Mouse (Mus musculus) limb, embryonic 11.5 days (tissue): ENCODE results near the gene Cog6. TPM values are rescaled to one million over a fixed set of nuclear protein-coding genes. Genes with fewer than 3 reads are reported as not detected.
"Not testable (repeated sequence)": the region's sequence is repeated elsewhere in the genome, so short reads cannot be mapped to it uniquely, and the experiment has no call there.

ENCODE experiments used
- ATAC-seq: fragments of 200-750 bp; cut with Nextera tagmentation; 2 replicates; pipeline ENCODE4 v1.8.0; 2017; ENCODE audit warnings: low read depth; ENCODE audit not compliant: insufficient number of reproducible peaks, low FRiP score, low TSS enrichment
- DNase-seq: peaks from one replicate; pipeline ENCODE4 v3.0.0-alpha.2; 2015; ENCODE audit warnings: low spot score
- H3K27ac ChIP-seq: fragments of 300-500 bp; sonication (generic); replicated peaks from 2 replicates; pipeline ENCODE4 v1.5.1; 2014; ENCODE audit warnings: low read depth, mild to moderate bottlenecking, low read length
- H3K27me3 ChIP-seq: fragments of 300-500 bp; sonication (generic); 2 replicates; pipeline ENCODE4 v1.6.1; 2014; ENCODE audit warnings: mild to moderate bottlenecking, low read length, mixed read lengths; ENCODE audit not compliant: control insufficient read depth, insufficient read depth
- H3K36me3 ChIP-seq: fragments of 300-500 bp; sonication (generic); 2 replicates; pipeline ENCODE4 v1.6.1; 2014; ENCODE audit warnings: mild to moderate bottlenecking, low read length, moderate library complexity, mixed read lengths; ENCODE audit not compliant: control insufficient read depth, insufficient read depth
- H3K4me1 ChIP-seq: fragments of 300-500 bp; sonication (generic); 2 replicates; pipeline ENCODE4 v1.6.1; 2014; ENCODE audit warnings: low read length, mixed read lengths; ENCODE audit not compliant: control insufficient read depth, insufficient read depth
- H3K4me2 ChIP-seq: fragments of 300-500 bp; sonication (generic); 2 replicates; pipeline ENCODE4 v1.6.1; 2014; ENCODE audit warnings: low read depth, mild to moderate bottlenecking, moderate library complexity; ENCODE audit not compliant: severe bottlenecking
- H3K4me3 ChIP-seq: fragments of 300-500 bp; sonication (generic); 2 replicates; pipeline ENCODE4 v1.5.1; 2014; ENCODE audit warnings: low read depth, low read length
- H3K9ac ChIP-seq: fragments of 300-500 bp; sonication (generic); 2 replicates; pipeline ENCODE4 v1.6.1; 2014; ENCODE audit warnings: mild to moderate bottlenecking, low read length
- H3K9me3 ChIP-seq: fragments of 300-500 bp; sonication (generic); 2 replicates; pipeline ENCODE4 v1.6.1; 2016; ENCODE audit warnings: low read length; ENCODE audit not compliant: control insufficient read depth
- WGBS: fragments of 180-500 bp; shearing (Covaris S2); extraction: QIAGEN DNeasy Blood & Tissue Kit; methylation state at CpG from one replicate; pipeline ENCODE4 v1.1.7; 2014; 5-methylcytosine and 5-hydroxymethylcytosine counted together
- polyA plus RNA-seq: library from polyadenylated mRNA; unstranded; fragments of >200 nt; fragmentation: Nextera tagmentation; extraction: Ambion mirVana; gene quantifications from 2 replicates; pipeline ENCODE4 v1.2.1, GENCODE M21; 2014

Gene Cog6
- polyA plus RNA-seq, 1 experiment from 2014 or later: 46.7 TPM

DNA sequence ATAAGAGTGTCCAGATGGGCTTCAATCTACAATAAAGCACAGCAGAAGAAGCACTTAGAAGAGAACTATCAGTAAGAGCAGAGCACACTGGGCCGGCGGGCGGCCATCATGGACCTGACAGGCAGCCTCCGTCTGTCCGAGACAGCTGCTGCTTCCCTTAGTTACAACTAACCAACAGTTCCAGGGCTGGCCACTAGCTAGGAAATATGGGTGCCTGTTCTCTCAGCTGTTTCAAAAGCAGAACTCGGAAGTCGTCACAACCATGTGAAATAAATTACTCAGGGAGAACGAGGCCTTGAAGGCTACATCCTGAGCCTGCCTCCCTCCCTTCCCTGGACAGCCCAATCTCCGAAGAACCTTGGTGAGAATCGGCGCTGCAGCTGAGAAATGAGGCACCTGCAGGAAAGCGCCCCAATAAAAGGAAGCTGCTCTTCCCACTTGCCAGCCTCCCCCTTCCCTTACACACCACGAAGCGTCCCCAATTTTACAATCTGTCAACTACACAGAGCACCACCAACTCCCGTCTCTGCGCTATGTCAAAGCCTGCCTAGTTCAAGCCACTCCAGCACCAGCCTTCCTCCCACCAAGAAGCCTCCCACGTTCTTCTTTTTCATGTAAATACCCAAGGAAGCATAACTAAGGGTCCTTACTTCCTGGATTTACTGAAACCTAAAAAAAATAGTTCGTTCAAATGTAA lies 26.8 kb downstream of the Cog6 start:
- Histone ChIP-seq H3K4me1 (no peaks in the 10 kb centered on the region), H3K36me3 (peaks cover 2% of the 10 kb centered on the region; the same call in 1 of the 2 replicates), H3K27ac (no peak overlapping the region), H3K9ac (no peak overlapping the region), H3K9me3 (no peaks in the 10 kb centered on the region), H3K4me2 (no peak overlapping the region), H3K4me3 (no peak overlapping the region), H3K27me3 (no peaks in the 10 kb centered on the region)
- no peak for ATAC-seq
- no peak for DNase-seq
- WGBS: 54% methylated on average over 18 of the region's 18 CpGs

DNA sequence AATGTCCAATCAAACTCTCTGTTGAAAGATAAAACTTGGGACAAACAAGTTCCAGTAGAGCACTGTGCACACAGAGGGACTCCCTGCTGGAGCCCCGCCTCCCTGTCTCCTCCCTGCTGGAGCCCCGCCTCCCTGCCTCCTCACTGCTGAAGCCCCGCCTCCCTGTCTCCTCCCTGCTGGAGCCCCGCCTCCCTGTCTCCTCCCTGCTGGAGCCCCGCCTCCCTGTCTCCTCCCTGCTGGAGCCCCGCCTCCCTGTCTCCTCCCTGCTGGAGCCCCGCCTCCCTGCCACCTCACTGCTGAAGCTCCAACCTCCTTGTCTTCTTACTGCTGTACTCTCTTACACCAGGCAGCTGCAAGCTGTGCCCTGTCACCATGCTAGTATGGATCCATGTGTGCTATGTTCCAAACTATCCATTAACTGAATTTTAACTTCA lies 31.5 kb downstream of the Cog6 start:
- not testable (repeated sequence) for H3K36me3 ChIP-seq, H3K27me3 ChIP-seq, H3K27ac ChIP-seq, H3K9me3 ChIP-seq, H3K9ac ChIP-seq, H3K4me1 ChIP-seq, DNase-seq, H3K4me3 ChIP-seq, ATAC-seq, H3K4me2 ChIP-seq
- 39% methylated on average over 7 of the region's 7 CpGs for WGBS

DNA sequence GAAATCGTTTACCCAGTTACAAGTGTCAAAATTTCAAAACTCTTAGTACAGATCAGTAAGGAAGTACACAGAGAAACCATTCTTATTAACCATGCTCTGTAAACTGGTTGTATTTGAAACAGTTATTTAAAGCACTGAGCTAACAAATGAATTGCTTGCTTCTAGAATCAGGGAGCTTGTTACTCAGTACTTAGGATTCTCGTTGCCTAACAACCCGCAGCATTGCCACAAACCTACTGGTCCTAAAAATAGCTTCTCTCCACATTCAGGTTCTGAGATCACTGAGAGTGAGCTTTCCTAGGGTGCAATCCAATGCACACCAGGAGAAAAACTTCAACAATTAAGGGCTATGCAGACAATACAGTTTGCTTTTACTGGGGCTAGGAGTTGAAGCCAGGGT lies 33.3 kb downstream of the Cog6 start:
- DNase-seq (no peak), ATAC-seq (no peak)
- H3K27ac ChIP-seq: no peak overlapping the region
- H3K4me2 ChIP-seq: no peak overlapping the region
- no peaks in the 10 kb centered on the region for H3K9me3 ChIP-seq
- peaks cover 2% of the 10 kb centered on the region; the same call in 1 of the 2 replicates for H3K36me3 ChIP-seq
- H3K4me3 ChIP-seq: no peak overlapping the region
- 94% methylated on average over 3 of the region's 3 CpGs for WGBS
- H3K27me3 ChIP-seq: no peaks in the 10 kb centered on the region
- no peak overlapping the region for H3K9ac ChIP-seq
- no peaks in the 10 kb centered on the region for H3K4me1 ChIP-seq

DNA sequence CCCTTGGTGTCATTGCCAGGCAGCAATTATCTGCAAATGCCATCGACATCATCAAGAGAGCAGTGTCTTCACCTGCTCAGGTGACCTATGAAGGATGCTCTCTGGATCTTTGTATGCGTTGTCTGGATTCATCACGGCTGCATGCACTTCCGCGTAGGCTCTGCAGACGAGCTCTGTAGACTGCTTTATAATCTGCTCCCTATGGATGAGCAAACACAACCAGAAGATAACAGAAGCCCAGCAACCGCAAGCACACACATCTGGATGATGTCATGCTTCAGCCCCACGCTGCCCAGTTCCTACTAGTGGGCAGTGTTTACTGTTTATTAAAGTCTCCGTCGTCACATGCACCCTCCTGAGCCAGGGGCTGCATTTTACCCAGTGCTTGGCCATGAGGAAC lies 34.0 kb downstream of the Cog6 start:
- Histone ChIP-seq H3K4me3 (no peak overlapping the region), H3K4me1 (no peaks in the 10 kb centered on the region), H3K9me3 (no peaks in the 10 kb centered on the region), H3K9ac (no peak overlapping the region), H3K36me3 (0 out of 2 replicates have a peak, but pooled peaks cover 2% of the 10 kb centered on the region), H3K27me3 (no peaks in the 10 kb centered on the region), H3K27ac (no peak overlapping the region), H3K4me2 (no peak overlapping the region)
- 91% methylated on average over 10 of the region's 10 CpGs for WGBS
- ATAC-seq: no peak
- DNase-seq: no peak

- Histone ChIP-seq H3K4me1 (no peaks in the 10 kb centered on the region), H3K27me3 (no peaks in the 10 kb centered on the region), H3K9me3 (no peaks in the 10 kb centered on the region), H3K27ac (no peak overlapping the region), H3K9ac (no peak overlapping the region), H3K36me3 (no peaks in the 10 kb centered on the region), H3K4me3 (no peak overlapping the region), H3K4me2 (no peak overlapping the region)
- WGBS: 51% methylated on average over 15 of the region's 15 CpGs
- DNase-seq: peak; percentile 81
- no peak for ATAC-seq
Measured at GRCm38 (mm10) chr3:52974674-52975556, 42.1 kb downstream of the Cog6 start.

- 75% methylated on average over 7 of the region's 7 CpGs for WGBS
- Histone ChIP-seq H3K36me3 (no peaks in the 10 kb centered on the region), H3K9me3 (no peaks in the 10 kb centered on the region)
Measured at GRCm38 (mm10) chr3:52972916-52973315, 44.1 kb downstream of the Cog6 start.

GRCm38 (mm10) chr3:52967046-52967445 lies 50.0 kb downstream of the Cog6 start:
- Histone ChIP-seq H3K4me3 (no peak overlapping the region), H3K4me2 (no peak overlapping the region), H3K27ac (no peak overlapping the region), H3K9me3 (no peaks in the 10 kb centered on the region), H3K36me3 (no peaks in the 10 kb centered on the region), H3K27me3 (no peaks in the 10 kb centered on the region), H3K4me1 (peaks cover 3% of the 10 kb centered on the region; the same call in 1 of the 2 replicates), H3K9ac (no peak overlapping the region)
- WGBS: 87% methylated on average over 5 of the region's 5 CpGs
- ATAC-seq (no peak), DNase-seq (no peak)

More at GRCm38 (mm10) chr3:52972916-52973315, 44.1 kb downstream of the Cog6 start:
- DNase-seq (no peak), ATAC-seq (no peak)
- no peak overlapping the region for H3K9ac ChIP-seq
- no peaks in the 10 kb centered on the region for H3K27me3 ChIP-seq
- no peak overlapping the region for H3K4me3 ChIP-seq
- H3K4me2 ChIP-seq: no peak overlapping the region
- H3K27ac ChIP-seq: no peak overlapping the region
- no peaks in the 10 kb centered on the region for H3K4me1 ChIP-seq

GRCm38 (mm10) chr3:52964206-52964605 lies 52.8 kb downstream of the Cog6 start:
- Histone ChIP-seq H3K9me3 (no peaks in the 10 kb centered on the region), H3K4me3 (no peak overlapping the region), H3K27me3 (no peaks in the 10 kb centered on the region), H3K9ac (no peak overlapping the region), H3K36me3 (no peaks in the 10 kb centered on the region), H3K27ac (no peak overlapping the region), H3K4me1 (peaks cover 3% of the 10 kb centered on the region; the same call in 1 of the 2 replicates), H3K4me2 (no peak overlapping the region)
- WGBS: 76% methylated on average over 7 of the region's 7 CpGs
- ATAC-seq: no peak
- no peak for DNase-seq
